Mouse (Mus musculus) gastrocnemius, postnatal 4 days (tissue): ENCODE data around the gene Tmem217. TPM values are rescaled to one million over a fixed set of nuclear protein-coding genes. Genes with fewer than 3 reads are reported as not detected.

Experiments
- DNase-seq, 2 experiments: peaks; one replicate each; pipeline ENCODE4 v3.0.0; 2021 to 2022; ENCODE audit warnings: low spot score in 2 of 2, mixed read lengths in 2 of 2
- microRNA-seq: library from miRNA; unstranded; fragments of <30 nt; microRNA quantifications from one replicate; pipeline ENCODE4 v1.2.0, GENCODE M21; 2021
- total RNA-seq, 2 experiments: library from RNA; stranded (reverse); gene quantifications; 2 replicates each; pipeline ENCODE4 v1.2.3; 2021

Tmem217 gene
- total RNA-seq, 2 experiments from 2014 or later, result not detected

- DNase-seq, result peak in 1 of 2 experiments; percentile 39
Measured at GRCm38 (mm10) chr17:29490713-29491581, 61.2 kb downstream of the Tmem217 start, which contains the start of gene Pim1. Gene Pim1 (plus strand): TSS chr17:29490753.

GRCm38 (mm10) chr17:29489971-29490712 is 62.0 kb downstream of the Tmem217 start:
- DNase-seq, result peak; percentile 99 to 100

GRCm38 (mm10) chr17:29488978-29489970 is 62.9 kb downstream of the Tmem217 start:
- peak in 1 of 2 experiments; percentile 45 for DNase-seq

- DNase-seq, result no peak
Measured at GRCm38 (mm10) chr17:29488257-29488977, 63.8 kb downstream of the Tmem217 start.

- no peak for DNase-seq
Measured at GRCm38 (mm10) chr17:29485336-29486233, 66.6 kb downstream of the Tmem217 start.

- DNase-seq, result no peak
Measured at GRCm38 (mm10) chr17:29484431-29484830, 67.8 kb downstream of the Tmem217 start.

- no peak for DNase-seq
Measured at GRCm38 (mm10) chr17:29483282-29483681, 68.9 kb downstream of the Tmem217 start.

GRCm38 (mm10) chr17:29482632-29483031 is 69.6 kb downstream of the Tmem217 start:
- no peak for DNase-seq

GRCm38 (mm10) chr17:29480256-29480655 is 71.9 kb downstream of the Tmem217 start:
- DNase-seq, result no peak

- DNase-seq, result no peak
Measured at GRCm38 (mm10) chr17:29478271-29478670, 73.9 kb downstream of the Tmem217 start.

- DNase-seq, result no peak
Measured at GRCm38 (mm10) chr17:29477357-29477756, 74.8 kb downstream of the Tmem217 start.

GRCm38 (mm10) chr17:29476461-29476860 is 75.7 kb downstream of the Tmem217 start:
- no peak for DNase-seq

Small RNA genes lying within 50 kb of the gene (microRNA-seq; reads per million reads assigned to microRNA genes)
- not detected for gene Mir7667

Other genes starting within 250 kb of the Tmem217 start
- 10 to 100 TPM; 50.3 to 54.5 TPM for gene Pi16, start 234.7 kb downstream of the Tmem217 start, total RNA-seq
- gene Mtch1, start 204.5 kb downstream of the Tmem217 start, total RNA-seq, result 100 to 1,000 TPM; 302 to 317 TPM
- gene Fgd2, start 191.5 kb downstream of the Tmem217 start, total RNA-seq, result 1 to 10 TPM; 4.2 to 4.5 TPM
- 10 to 100 TPM; 21.4 to 21.8 TPM for gene Pim1, start 61.6 kb downstream of the Tmem217 start, total RNA-seq
- gene Gm17657, start 2.7 kb downstream of the Tmem217 start, total RNA-seq, result not detected
- gene Tbc1d22b, start 2.6 kb downstream of the Tmem217 start, total RNA-seq, result 10 to 100 TPM; 10.2 to 11.3 TPM
- gene Rnf8, start 62.4 kb upstream of the Tmem217 start, total RNA-seq, result 10 to 100 TPM; 36.3 to 37.6 TPM
- gene Gm28043, start 62.5 kb upstream of the Tmem217 start, total RNA-seq, result 1 to 10 TPM; 1.7 to 2.6 TPM
- gene Cmtr1, start 108.2 kb upstream of the Tmem217 start, total RNA-seq, result 10 to 100 TPM; 52.0 to 56.4 TPM
- 10 to 100 TPM; 12.2 to 12.5 TPM for gene Ccdc167, start 164.7 kb upstream of the Tmem217 start, total RNA-seq